Mouse (Mus musculus) common myeloid progenitor, adult 5-6 weeks (primary cell): ENCODE data around the gene Theg. TPM values are rescaled to one million over a fixed set of nuclear protein-coding genes. Genes with fewer than 3 reads are reported as not detected.

ENCODE experiments used
- ATAC-seq: replicated peaks from 2 replicates; pipeline ENCODE4 v1.8.0; 2016; ENCODE audit warnings: low read depth, mild to moderate bottlenecking, moderate TSS enrichment, inconsistent platforms; ENCODE audit not compliant: poor library complexity, severe bottlenecking
- total RNA-seq: library from RNA; stranded (forward); fragments of 200-1000, 187-1606 nt; gene quantifications from 2 replicates; pipeline ENCODE4 v1.2.3, GENCODE M21; 2017

Theg gene
- total RNA-seq, 1 experiment from 2014 or later = not detected

DNA sequence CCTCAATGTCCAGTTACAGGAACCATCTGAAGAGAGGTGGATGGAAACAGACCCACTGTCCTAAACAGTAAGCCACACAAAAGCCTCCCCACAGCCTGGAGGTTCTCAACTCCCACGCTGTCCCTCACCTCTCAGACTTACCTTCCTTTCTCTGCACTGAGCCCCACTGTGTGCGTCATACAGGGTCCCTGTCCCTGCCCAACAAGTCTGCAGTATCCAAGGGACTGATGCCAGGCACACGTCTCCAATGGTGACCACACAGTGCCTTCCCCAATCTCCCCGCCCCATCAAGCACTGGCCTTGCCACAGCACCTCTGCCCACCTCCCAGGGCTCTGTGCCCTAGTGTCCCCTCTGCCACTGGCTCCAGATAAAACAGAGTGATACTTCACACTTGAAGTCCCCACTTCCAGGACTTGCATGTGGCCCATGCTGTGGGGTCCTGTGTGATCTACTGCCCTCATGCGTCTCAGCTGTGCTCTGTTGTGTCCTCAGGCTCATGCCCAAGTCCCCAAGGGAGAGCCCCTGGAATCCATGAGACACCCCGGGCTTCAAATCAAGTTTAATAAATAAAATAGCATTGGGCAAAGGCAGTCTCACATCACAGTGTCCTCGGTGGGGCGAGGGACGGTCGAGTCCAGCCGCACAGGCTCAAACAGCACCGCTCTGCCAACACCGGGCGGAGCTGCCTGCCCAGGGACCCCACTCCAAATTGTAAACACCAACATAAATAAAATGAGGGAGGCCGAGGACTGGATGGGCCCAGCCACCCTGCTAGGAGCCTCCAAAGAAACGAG lies 47.2 kb downstream of the Theg start:
- no peak for ATAC-seq

DNA sequence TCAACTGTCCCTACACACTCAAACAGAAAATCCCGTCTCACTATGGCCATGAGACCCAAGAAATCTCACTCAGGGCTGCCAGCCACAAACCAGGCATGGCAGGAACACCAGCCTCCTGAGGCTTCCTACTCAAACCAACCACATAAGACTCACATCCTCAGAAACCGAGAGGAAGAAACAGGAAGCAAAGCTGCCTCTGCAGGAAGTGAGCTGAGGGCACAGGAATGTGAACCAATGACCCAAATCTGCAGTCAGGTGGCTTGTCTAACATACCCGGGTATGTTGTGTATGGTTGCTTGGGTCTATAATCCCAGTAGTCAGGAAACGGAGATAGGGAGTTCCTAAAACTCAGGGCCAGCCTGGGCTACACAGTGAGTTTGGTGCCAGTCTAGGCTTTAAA lies 48.3 kb downstream of the Theg start:
- peak; percentile 87 for ATAC-seq

DNA sequence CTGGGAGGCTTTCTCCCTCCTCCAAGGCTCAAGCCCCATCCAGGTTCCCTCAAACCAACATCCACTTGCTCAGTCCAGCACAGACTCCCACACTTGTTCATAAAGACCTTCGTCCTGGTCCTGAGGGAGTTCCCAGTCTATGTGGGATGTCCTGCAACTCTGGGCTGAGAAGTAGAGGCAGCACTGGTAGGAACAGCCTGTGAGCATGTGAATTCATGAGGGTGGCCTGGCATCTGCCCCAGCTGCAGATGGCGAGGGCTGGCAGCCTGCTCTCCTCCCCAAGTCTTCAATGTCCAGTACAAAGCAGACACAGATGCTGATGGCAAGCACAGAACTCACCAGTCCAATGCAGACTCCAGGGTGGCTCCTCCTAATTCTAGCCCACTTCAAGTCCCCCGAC lies 48.8 kb downstream of the Theg start:
- no peak for ATAC-seq

DNA sequence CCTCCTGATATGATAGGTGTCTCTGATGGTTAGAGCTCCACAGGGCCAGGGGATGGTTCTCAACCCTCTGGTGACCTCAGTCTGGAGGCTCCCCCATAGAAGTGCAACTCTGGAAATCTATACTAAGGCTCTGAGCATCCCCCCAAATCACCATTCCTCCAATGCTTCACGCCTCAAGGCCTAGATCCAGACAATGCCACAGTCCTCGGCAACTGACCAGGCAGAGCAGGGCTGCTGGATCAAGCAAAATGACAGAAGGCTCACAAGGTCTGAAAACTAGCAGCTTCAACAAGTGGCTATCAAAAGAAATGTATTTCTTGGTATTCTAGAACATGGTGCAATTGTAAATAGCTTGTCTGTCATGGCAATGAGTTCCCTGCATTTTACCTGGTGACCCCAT lies 49.4 kb downstream of the Theg start:
- ATAC-seq = no peak

DNA sequence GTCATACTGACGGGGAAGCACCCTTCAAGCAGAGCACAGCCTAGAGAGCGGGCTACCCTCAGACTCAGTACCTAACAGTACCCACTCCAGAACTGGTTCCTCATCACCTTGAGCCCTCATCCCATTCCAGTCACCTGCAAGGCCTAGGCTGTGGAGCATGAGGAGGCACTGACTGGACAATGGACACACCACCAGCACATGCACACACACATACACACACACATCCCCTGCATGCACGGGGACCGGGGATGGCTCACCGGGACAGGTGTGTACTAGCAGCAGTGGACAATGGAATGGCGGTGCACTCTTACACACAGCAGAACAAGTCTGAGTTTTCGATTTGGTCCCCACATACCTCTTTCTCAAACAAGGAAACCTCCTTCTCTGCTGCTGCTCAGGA lies 49.9 kb downstream of the Theg start:
- ATAC-seq = no peak

DNA sequence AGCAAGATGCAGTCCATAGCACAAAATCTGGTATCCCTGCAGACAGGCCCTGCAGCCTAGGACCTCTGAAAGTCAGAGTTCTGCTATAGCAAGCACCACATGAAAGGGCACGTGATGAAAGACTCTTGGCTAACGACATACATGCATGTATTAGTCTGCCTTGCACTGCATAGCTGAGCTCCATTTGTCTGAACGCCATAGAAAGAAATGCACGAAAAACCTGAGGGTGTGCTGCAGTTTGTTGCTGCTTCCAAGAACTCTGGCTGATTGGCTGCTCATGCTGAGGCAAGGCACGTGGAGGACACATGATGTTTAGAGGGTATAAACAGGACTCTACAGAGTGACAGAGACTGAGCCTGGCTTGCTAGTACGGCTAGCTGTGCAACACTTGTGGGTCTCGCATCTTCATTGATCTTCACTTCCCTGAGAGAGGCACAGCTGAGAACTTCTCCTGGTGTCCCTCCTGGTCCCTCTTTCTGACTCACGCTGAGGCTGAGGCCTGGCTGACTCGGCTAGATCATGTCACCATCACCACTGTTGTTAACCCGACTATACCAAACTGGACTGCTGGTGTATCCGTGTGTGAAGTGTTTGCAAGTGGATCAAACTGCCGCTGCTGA lies 50.6 kb downstream of the Theg start:
- ATAC-seq = no peak

DNA sequence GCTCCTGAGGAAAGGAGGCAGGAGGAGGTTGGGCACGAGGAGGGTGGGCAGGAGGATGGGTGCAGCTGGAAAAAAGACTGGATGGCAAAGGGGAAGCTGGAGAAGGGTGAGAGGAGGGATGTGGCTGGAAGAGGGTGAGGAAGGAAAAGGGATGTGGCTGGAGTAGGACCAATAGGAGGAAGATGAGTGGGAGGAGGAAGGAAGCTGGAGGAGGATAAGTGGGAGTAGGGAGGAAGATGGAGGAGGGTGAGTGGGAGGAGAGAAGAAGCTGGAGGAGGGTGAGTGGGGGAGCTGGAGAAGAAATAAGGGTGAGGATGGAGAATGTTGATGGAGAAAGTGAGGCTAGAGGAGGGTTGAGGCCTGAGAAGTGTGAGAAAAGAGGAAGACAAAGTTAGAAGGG lies 51.7 kb downstream of the Theg start:
- ATAC-seq = no peak

DNA sequence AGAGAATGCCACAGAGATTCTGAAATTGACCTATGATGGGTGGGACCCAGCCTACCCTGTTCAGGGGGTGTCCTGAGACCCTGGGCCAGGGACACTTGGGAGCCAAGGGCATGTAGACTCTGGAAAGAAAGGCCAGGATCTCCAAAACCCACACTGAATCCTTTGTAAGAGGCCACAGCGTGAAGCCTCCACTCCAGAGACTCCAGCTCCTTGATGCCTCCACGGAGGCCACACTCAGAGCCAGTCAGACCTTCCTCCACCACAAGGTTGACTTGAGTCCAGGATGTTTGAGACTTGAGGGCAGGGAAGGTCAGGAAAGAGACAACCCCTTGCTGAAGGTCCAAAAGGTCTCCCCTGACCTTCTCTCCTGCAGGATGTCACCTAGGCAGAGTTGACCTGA lies 52.7 kb downstream of the Theg start:
- ATAC-seq = no peak

DNA sequence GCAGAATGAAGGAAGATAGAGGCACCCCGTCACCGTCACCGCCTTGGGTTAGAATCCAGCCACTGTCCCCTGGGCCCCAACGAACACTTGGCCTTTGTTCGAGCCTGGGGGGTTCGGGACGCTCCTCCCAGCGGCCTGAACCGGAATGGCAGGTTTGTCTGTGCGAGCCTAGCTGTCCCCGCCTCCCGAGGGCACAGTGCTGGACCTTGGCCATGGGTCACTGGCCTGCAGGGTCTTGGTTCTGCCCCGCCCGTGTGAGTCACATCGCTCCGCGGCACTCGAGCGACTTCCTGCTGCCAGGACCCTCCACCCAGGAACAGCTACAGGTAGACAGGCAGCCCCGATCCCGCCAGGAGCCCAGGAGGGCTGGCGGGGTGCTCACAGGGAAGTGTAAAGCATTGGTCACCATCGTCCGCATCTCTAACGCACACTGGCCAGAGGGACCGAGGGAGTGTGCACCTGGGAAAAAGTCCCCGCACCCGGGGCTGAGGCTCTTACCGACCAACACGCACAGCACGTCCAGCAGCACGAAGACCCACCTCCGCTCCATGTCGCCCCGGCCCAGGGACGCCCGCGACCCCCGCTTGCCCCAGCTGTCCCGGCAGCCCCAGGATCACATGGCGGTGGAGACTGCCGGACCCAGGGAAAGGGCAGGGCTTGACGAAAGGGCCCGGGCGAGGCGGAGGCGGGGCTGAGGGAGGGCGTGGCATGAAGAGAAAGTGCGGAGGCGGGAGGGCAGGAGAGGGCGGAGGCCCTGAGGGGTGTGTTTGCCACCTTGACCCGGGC lies 53.8 kb downstream of the Theg start, which contains the start of gene Plpp2:
Gene Plpp2, minus strand, starts transcription at position 671 of the 786 bp plus-strand sequence.
- peak; percentile 85 for ATAC-seq

DNA sequence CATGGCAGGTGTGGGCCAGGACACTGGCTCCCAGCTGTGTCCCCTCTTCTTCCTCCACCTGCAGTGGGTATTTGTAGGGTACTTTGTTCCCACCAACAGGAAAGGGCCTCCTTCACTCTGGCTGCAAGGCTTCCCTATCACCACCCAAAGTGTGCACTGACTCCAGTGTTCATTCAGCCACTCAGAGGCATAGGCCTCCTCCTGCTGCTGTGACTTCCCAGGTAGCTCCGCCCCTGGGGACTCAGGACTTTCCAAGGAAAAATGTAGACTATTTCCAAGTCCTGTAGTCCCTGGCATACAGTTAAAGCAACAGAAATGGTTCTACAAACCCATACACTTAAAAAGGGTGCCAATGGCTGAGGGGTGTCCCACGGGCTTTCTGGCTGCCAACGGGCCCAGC lies 54.5 kb downstream of the Theg start:
- no peak for ATAC-seq

DNA sequence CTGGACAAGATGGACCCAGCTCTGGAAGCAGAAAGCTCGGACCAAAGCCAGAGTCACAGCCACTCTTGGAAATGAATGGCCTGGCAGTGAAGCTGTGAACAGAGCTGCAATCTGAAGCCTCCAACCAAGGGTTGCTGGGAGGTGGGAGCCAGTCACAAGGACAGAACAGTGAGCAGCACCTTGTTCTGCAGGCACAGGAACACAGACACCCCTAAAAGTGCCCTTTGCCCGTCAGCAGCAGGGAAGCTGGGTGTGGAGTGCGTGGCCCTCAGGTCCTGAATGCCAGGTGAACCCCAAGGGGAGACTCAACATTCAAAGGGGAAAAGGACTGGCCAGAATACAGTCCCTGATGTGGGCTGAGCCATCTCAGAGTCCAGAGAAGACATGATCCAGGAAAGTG lies 55.5 kb downstream of the Theg start:
- ATAC-seq = no peak

DNA sequence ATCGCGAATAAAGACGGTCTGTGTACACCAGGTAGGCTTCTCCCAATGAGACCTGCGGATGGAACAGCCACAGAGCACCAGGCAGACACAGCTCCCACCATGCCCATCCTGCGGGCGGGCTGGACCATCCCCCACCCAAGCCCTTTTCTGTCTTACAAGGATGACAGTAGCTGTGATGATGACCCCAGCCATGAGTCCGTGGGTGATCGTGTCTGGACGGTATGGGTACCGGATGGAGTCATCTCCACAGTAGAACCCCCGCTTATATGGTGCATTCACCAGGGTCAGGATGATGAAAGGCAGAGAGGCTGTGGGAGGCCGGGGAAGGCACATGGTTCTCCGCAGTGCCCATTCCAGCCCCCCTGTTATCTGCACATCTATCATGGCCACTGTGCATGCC lies 56.4 kb downstream of the Theg start:
- ATAC-seq = no peak

DNA sequence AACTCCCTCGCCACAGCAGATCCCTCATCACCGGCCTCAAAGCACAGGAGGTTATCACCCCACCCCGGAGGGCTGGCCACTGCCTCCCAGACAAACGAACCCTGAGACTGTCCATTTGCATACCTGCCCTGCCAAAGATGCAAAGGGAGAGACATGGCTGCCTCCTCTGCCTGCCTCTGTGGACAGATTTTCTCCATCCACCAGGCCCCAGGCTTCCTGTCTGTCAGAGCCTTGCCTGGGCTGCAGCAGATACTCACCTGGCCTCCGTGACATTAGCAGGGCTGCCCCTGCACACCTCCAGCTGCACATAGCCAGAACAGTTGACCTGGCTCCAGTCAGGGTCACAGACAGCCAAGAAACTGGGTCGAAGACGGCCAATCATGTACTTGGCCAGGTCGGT lies 56.9 kb downstream of the Theg start:
- no peak for ATAC-seq

DNA sequence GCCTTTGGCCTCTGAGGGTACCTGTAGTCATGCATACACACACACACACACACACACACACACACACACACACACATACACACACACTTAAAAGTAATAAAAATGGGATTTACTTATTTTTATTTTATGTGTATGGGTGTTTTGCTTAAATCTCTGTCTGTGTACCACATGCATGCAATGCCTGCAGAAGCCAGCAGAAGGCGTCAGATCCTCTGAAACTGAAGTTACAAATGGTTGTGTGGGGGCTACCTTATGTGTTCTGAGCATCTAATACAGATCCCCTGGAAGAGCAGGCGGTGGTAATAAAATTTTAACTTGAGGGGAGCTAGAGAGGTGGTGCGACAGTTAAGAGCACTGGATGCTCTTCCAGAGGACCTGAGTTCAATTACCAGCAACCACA lies 59.0 kb downstream of the Theg start:
- no peak for ATAC-seq

DNA sequence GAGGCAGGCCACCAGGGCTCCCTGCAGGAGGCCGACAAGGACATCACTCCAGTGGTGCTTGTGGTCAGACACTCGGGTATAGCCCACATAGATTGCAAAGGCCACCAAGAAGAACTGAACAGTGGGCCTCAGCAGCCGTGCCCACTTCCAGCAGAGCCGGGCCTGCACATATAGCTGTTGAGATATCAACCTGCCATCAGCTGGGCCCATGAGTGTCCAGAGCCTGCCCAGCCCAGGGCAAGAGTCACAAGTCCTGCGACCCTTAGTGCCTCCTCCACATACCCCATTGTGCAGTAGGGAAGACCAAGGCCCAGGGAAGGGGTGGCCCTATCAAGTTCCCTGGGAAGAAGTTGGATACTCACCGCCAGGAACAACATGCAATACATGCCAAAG lies 59.7 kb downstream of the Theg start:
- ATAC-seq = no peak

DNA sequence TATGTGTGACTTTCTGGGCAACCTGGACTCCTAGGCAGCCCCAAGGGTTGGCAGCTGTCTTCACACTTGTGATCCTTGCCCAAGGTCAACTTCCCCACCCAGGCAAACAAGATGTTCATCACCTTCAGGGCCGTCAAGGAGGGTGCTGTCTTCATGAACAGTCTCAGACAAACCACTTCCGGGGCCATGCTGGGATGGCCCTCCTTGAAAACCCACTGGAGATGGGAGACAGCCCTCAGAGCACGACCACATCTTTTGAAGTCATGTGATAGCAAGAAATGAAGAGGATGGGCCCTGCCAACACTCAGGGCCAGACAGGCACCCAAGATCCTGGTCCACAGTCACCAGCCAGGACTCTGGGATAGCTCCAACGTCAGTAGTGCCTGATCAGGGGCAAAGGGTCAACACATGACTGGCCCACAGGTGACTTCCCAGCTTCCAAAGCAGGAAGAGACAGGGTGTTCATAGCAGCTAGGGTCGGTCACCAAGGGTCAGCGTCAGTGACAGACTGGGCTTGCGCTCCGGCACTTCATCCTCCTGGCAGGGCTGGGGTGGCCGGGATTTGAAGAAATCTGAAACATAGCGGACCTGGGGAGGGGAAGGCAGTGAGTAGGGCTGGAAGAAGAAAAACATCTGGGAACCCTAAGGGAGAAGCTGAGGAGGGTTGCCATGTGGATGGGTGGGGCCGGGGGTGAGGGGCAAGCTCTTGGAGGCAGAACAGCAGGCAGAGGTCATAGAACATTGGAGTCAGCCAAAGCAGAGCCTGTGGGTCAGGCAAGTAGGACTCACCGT lies 60.3 kb downstream of the Theg start:
- ATAC-seq = no peak
